Comparison of ENCODE assay signal across 8 mouse cellular contexts in the genomic region with DNA sequence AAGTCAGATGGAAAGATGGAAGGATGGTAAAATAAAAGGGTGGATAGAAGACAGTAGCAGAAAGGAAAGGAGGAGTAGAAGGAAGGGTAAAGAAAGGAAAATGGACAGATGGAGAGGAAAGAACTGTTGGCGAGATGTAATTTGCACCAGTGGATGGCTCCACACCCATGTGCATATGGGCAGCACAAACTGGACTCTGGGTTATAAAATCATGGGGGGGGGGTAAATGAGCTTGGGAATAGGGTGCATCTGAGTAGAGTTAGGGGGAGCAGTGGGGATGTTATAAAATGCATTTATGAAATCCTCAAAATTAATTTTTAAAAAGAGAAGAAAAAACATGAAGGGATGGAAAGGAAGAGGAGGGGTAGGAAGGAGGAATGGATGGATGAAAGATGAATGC. TPM values are rescaled to one million over a fixed set of nuclear protein-coding genes. Genes with fewer than 3 reads are reported as not detected.
DNase-seq lines count a peak whose midpoint lies in the region; ATAC-seq and TF ChIP-seq lines count a peak whose summit lies in the region.

No protein-coding gene starts in this region.

- no peak for TF ChIP-seq CTCF in layer of hippocampus, adult 2 months (conservative IDR thresholded peaks at IDR 0.05)

- peaks cover 8% of the 10 kb centered on the region; the same call in 1 of the 2 replicates for H3K4me1 ChIP-seq in embryonic facial prominence, embryonic 13.5 days
- no peaks in the 10 kb centered on the region for H3K4me1 ChIP-seq in intestine, embryonic 16.5 days (ENCODE audit: control insufficient read depth, insufficient read depth, low read length)
- H3K4me1 ChIP-seq in neural tube, embryonic 12.5 days, result no peaks in the 10 kb centered on the region

- H3K36me3 ChIP-seq in embryonic facial prominence, embryonic 13.5 days, result 0 out of 2 replicates have a peak, but pooled peaks cover 2% of the 10 kb centered on the region
- no peaks in the 10 kb centered on the region for H3K36me3 ChIP-seq in intestine, embryonic 16.5 days (ENCODE audit: control insufficient read depth, insufficient read depth, low read length)
- H3K36me3 ChIP-seq in neural tube, embryonic 12.5 days, result peaks cover 3% of the 10 kb centered on the region; the same call in 1 of the 2 replicates

- peaks cover 4% of the 10 kb centered on the region; the same call in 1 of the 2 replicates for H3K27me3 ChIP-seq in embryonic facial prominence, embryonic 13.5 days
- no peaks in the 10 kb centered on the region for H3K27me3 ChIP-seq in intestine, embryonic 16.5 days (replicated peaks; ENCODE audit: control insufficient read depth, insufficient read depth, low read length)
- H3K27me3 ChIP-seq in neural tube, embryonic 12.5 days (replicated peaks), result no peaks in the 10 kb centered on the region

- WGBS in embryonic facial prominence, embryonic 13.5 days, result 78% methylated on average over 1 of the region's 1 CpGs
- WGBS in intestine, embryonic 16.5 days, result 85% methylated on average over 1 of the region's 1 CpGs
- WGBS in neural tube, embryonic 12.5 days, result 75% methylated on average over 1 of the region's 1 CpGs

- DNase-seq in layer of hippocampus, adult 2 months (ENCODE audit: low spot score in 2 of 2), result no peak
- no peak for DNase-seq in layer of hippocampus, adult 18-20 months (ENCODE audit: low spot score in 2 of 2)
- no peak for DNase-seq in gastrocnemius, adult 8-10 months (ENCODE audit: low spot score in 2 of 2)
- DNase-seq in cerebellum, postnatal 4 days (ENCODE audit: low spot score in 2 of 2), result no peak

- ATAC-seq in embryonic facial prominence, embryonic 13.5 days (ENCODE audit: insufficient number of reproducible peaks, insufficient read depth, low FRiP score, low TSS enrichment, low read depth), result no peak
- no peak for ATAC-seq in intestine, embryonic 16.5 days
- 0 out of 2 replicates have a peak, but pooled peaks have one; percentile 45 for ATAC-seq in neural tube, embryonic 12.5 days (ENCODE audit: low FRiP score, low read depth)
- ATAC-seq in activated CD4-positive, CD25-positive, alpha-beta regulatory T cell, adult 4 months, result no peak

- H3K9me3 ChIP-seq in embryonic facial prominence, embryonic 13.5 days, result no peaks in the 10 kb centered on the region
- H3K9me3 ChIP-seq in intestine, embryonic 16.5 days (ENCODE audit: control insufficient read depth, low read length), result no peaks in the 10 kb centered on the region
- no peaks in the 10 kb centered on the region for H3K9me3 ChIP-seq in neural tube, embryonic 12.5 days

- peak overlapping the region; percentile 86 for H3K27ac ChIP-seq in layer of hippocampus, adult 2 months
- H3K27ac ChIP-seq in embryonic facial prominence, embryonic 13.5 days, result no peak overlapping the region
- no peak overlapping the region for H3K27ac ChIP-seq in intestine, embryonic 16.5 days (ENCODE audit: low read length)
- no peak overlapping the region for H3K27ac ChIP-seq in neural tube, embryonic 12.5 days

- peak overlapping the region; percentile 65; the same call in 1 of the 2 replicates for H3K9ac ChIP-seq in embryonic facial prominence, embryonic 13.5 days
- 0 out of 2 replicates have a peak overlapping the region, but pooled peaks have one; percentile 71 for H3K9ac ChIP-seq in intestine, embryonic 16.5 days (ENCODE audit: low read depth, low read length)
- peak overlapping the region; percentile 45; the same call in 1 of the 2 replicates for H3K9ac ChIP-seq in neural tube, embryonic 12.5 days

- H3K4me3 ChIP-seq in layer of hippocampus, adult 2 months, result peak overlapping the region; percentile 71
- H3K4me3 ChIP-seq in embryonic facial prominence, embryonic 13.5 days, result peak overlapping the region; percentile 50
- H3K4me3 ChIP-seq in intestine, embryonic 16.5 days (ENCODE audit: low read length), result peak overlapping the region; percentile 53
- H3K4me3 ChIP-seq in neural tube, embryonic 12.5 days, result peak overlapping the region; percentile 46

- H3K4me2 ChIP-seq in embryonic facial prominence, embryonic 13.5 days, result peak overlapping the region; percentile 55
- H3K4me2 ChIP-seq in intestine, embryonic 16.5 days (ENCODE audit: low read depth, low read length), result peak overlapping the region; percentile 38
- peak overlapping the region; percentile 54 for H3K4me2 ChIP-seq in neural tube, embryonic 12.5 days (replicated peaks)

RNA-seq across cellular contexts. Expression of gene Ids, which starts 0.7 kb away (rescaled TPM):
- total RNA-seq in layer of hippocampus, adult 2 months (2021), result 100 to 1,000 TPM; 286 to 303 TPM
- total RNA-seq in layer of hippocampus, adult 18-20 months (2021), result 100 to 1,000 TPM; 292 to 295 TPM
- 4.4 and 5.5 TPM in 2 replicates for polyA plus RNA-seq in embryonic facial prominence, embryonic 13.5 days (2015; fragmentation: Nextera tagmentation; extraction: Ambion mirVana)
- polyA plus RNA-seq in intestine, embryonic 16.5 days (2015; fragmentation: Nextera tagmentation; extraction: Ambion mirVana), result 1.9 and 2.1 TPM in 2 replicates
- polyA plus RNA-seq in neural tube, embryonic 12.5 days (2016; fragmentation: Nextera tagmentation; extraction: Ambion mirVana), result 6.8 and 7.2 TPM in 2 replicates
- 10 to 100 TPM; 12.3 to 17.5 (median 14.3) TPM for total RNA-seq in gastrocnemius, adult 8-10 months (2022)
- 1 to 10 TPM; 3.4 to 4.2 TPM for polyA plus RNA-seq in activated CD4-positive, CD25-positive, alpha-beta regulatory T cell, adult 4 months (2017; shearing (Covaris generic))

RNA-seq across cellular contexts. Expression of gene 1110012L19Rik, which starts 21.5 kb away (rescaled TPM):
- total RNA-seq in layer of hippocampus, adult 2 months (2021), result 10 to 100 TPM; 14.3 to 16.5 TPM
- 10 to 100 TPM; 13.4 to 14.5 TPM for total RNA-seq in layer of hippocampus, adult 18-20 months (2021)
- 29.5 and 35.2 TPM in 2 replicates for polyA plus RNA-seq in embryonic facial prominence, embryonic 13.5 days (2015; fragmentation: Nextera tagmentation; extraction: Ambion mirVana)
- 27.7 and 28.6 TPM in 2 replicates for polyA plus RNA-seq in intestine, embryonic 16.5 days (2015; fragmentation: Nextera tagmentation; extraction: Ambion mirVana)
- polyA plus RNA-seq in neural tube, embryonic 12.5 days (2016; fragmentation: Nextera tagmentation; extraction: Ambion mirVana), result 30.1 and 31.4 TPM in 2 replicates
- 10 to 100 TPM; 14.4 to 24.9 (median 17.3) TPM for total RNA-seq in gastrocnemius, adult 8-10 months (2022)
- polyA plus RNA-seq in activated CD4-positive, CD25-positive, alpha-beta regulatory T cell, adult 4 months (2017; shearing (Covaris generic)), result 10 to 100 TPM; 35.4 to 35.5 TPM
